Mouse (Mus musculus): ENCODE data around the gene Ensa.
"Not testable (repeated sequence)": the region's sequence is repeated elsewhere in the genome, so short reads cannot be mapped to it uniquely, and the experiment has no call there.

Ensa gene

GRCm38 (mm10) chr3:95662724-95663449 is 38.1 kb downstream of the Ensa start:
- DNase-seq (ENCODE audit: low spot score in 2 of 2): no peak

- no peak for DNase-seq (ENCODE audit: low spot score in 2 of 2)
Observed at GRCm38 (mm10) chr3:95663486-95663885, 38.7 kb downstream of the Ensa start.

GRCm38 (mm10) chr3:95663969-95664608 is 39.3 kb downstream of the Ensa start:
- no peak for DNase-seq (ENCODE audit: low spot score in 2 of 2)

- DNase-seq (ENCODE audit: low spot score in 2 of 2): no peak
Observed at GRCm38 (mm10) chr3:95664940-95665352, 40.2 kb downstream of the Ensa start.

GRCm38 (mm10) chr3:95666124-95666844 is 41.5 kb downstream of the Ensa start:
- DNase-seq (ENCODE audit: low spot score in 2 of 2): no peak

- no peak for DNase-seq (ENCODE audit: low spot score in 2 of 2)
Observed at GRCm38 (mm10) chr3:95667521-95667920, 42.7 kb downstream of the Ensa start.

GRCm38 (mm10) chr3:95668026-95668425 is 43.2 kb downstream of the Ensa start:
- DNase-seq (ENCODE audit: low spot score in 2 of 2): no peak

GRCm38 (mm10) chr3:95668589-95669308 is 44.0 kb downstream of the Ensa start:
- DNase-seq (ENCODE audit: low spot score in 2 of 2): no peak

- no peak for DNase-seq (ENCODE audit: low spot score in 2 of 2)
Observed at GRCm38 (mm10) chr3:95669309-95669665, 44.5 kb downstream of the Ensa start.

GRCm38 (mm10) chr3:95670419-95670818 is 45.6 kb downstream of the Ensa start:
- DNase-seq (ENCODE audit: low spot score in 2 of 2): not testable (repeated sequence)

GRCm38 (mm10) chr3:95671201-95671600 is 46.4 kb downstream of the Ensa start:
- no peak for DNase-seq (ENCODE audit: low spot score in 2 of 2)

GRCm38 (mm10) chr3:95672461-95672860 is 47.7 kb downstream of the Ensa start:
- DNase-seq (ENCODE audit: low spot score in 2 of 2): no peak

- no peak for DNase-seq (ENCODE audit: low spot score in 2 of 2)
Observed at GRCm38 (mm10) chr3:95672861-95673706, 48.3 kb downstream of the Ensa start.

GRCm38 (mm10) chr3:95673707-95674211 is 49.0 kb downstream of the Ensa start:
- no peak for DNase-seq (ENCODE audit: low spot score in 2 of 2)

GRCm38 (mm10) chr3:95674236-95674635 is 49.4 kb downstream of the Ensa start:
- DNase-seq (ENCODE audit: low spot score in 2 of 2): no peak

GRCm38 (mm10) chr3:95674812-95675211 is 50.0 kb downstream of the Ensa start:
- DNase-seq (ENCODE audit: low spot score in 2 of 2): no peak

- DNase-seq (ENCODE audit: low spot score in 2 of 2): peak; percentile 67 to 74
Observed at GRCm38 (mm10) chr3:95675301-95676092, 50.7 kb downstream of the Ensa start.

GRCm38 (mm10) chr3:95676745-95677419 is 52.1 kb downstream of the Ensa start:
- DNase-seq (ENCODE audit: low spot score in 2 of 2): peak in 1 of 2 experiments; percentile 54

- DNase-seq (ENCODE audit: low spot score in 2 of 2): no peak
Observed at GRCm38 (mm10) chr3:95677420-95678090, 52.8 kb downstream of the Ensa start.

Data from right cerebral cortex, postnatal 10 days (tissue).